Mouse (Mus musculus) layer of hippocampus, adult 2 months (tissue): Measurements from ENCODE around the gene Gpc6. TPM values are rescaled to one million over a fixed set of nuclear protein-coding genes. Genes with fewer than 3 reads are reported as not detected.

ENCODE experiments used
- DNase-seq, 2 experiments: peaks; one replicate each; pipeline ENCODE4 v3.0.0; 2022; ENCODE audit warnings: low spot score in 2 of 2
- H3K27ac ChIP-seq: fragments of 200-600 bp; 2 replicates; pipeline ENCODE4 v1.8.1; 2022
- H3K4me3 ChIP-seq: fragments of 200-600 bp; 2 replicates; pipeline ENCODE4 v1.8.1; 2022; ENCODE audit warnings: mild to moderate bottlenecking
- CTCF ChIP-seq: fragments of 200-600 bp; conservative IDR thresholded peaks from 2 replicates; pipeline ENCODE4 v1.8.1; 2022; ENCODE audit warnings: antibody characterized with exemption, mild to moderate bottlenecking, moderate library complexity
- total RNA-seq, 2 experiments: library from RNA; stranded (reverse); gene quantifications; 2 replicates each; pipeline ENCODE4 v1.2.3; 2021

Gene Gpc6
- total RNA-seq, 2 experiments from 2014 or later = 10.5 to 10.6 TPM

DNA sequence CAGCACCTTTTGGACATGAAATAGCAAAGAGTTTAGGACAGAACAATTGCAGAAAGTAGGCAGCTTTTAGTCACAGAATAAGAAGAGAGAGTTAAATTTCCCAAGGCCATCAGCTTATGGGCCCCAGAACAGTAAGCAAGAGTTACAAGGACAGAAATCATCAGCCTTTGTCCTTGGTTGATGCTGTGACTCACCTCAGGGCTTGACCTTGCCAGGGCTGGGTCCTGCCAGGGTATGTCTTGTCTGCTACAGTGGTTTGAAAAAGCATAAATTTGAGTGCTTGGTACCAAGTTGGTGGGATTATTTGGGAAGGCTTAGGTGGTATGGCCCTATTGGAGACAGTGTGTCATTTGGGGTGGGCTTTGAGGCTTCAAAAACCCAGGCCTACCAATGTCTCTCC lies 899.4 kb downstream of the Gpc6 start:
- no peak for TF ChIP-seq CTCF
- H3K4me3 ChIP-seq = no peak overlapping the region
- DNase-seq = no peak
- no peak overlapping the region for H3K27ac ChIP-seq

DNA sequence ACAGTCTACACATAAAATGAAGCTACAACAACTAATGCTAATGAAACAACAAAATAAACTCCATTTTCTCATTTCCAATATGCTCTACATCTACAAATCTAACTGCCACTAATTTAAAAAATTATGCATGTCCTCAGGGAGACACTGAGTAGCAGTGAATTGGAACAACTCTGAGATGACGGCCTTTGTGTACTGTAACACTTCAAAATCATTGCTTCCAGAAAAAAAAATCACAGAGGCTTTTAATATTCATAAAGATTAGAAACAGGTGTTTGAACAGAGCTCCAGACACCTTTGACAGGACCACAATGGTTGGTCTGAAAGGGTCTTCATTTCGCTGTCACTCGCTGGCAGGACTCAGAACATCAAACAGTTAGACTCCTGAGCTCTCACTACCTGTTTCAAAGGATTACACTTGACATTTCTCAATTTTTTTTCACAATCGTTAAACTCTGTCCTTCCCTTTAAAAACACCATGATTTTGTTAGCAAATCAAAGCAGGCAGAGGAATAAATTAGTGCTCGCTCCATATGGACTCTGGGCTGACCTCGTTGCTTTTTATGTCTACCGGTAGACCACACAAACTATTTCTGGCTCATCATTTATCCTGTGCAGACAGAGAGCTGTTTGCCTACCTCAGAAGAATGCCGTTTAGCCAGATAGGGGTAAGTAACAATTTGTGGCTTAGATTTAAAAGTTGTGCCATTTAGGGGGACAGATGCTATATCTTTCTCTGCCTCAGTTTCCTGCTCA lies 901.4 kb downstream of the Gpc6 start:
- H3K4me3 ChIP-seq = no peak overlapping the region
- DNase-seq = no peak
- TF ChIP-seq CTCF = no peak
- no peak overlapping the region for H3K27ac ChIP-seq

DNA sequence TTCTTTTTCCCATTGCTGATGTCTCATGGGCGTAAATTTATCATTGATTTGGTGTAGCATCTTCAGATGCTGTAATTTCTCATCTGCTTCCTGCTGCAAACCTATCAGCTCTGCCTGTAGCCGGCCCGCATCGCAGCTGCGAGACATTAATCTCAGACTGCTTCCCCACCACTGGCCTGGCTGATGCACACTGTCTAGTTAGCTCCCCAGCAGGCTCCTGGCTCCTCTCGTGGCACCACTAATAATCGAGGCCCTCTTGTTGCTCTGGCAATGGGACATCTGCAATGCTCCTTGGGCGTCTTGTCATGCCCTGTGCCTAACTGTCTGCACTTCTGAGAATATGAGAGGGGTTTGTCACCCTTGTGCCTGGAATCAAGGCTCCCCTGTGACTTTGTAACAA lies 906.2 kb downstream of the Gpc6 start:
- Histone ChIP-seq H3K4me3 (no peak overlapping the region), H3K27ac (no peak overlapping the region)
- DNase-seq = no peak
- TF ChIP-seq CTCF = no peak

DNA sequence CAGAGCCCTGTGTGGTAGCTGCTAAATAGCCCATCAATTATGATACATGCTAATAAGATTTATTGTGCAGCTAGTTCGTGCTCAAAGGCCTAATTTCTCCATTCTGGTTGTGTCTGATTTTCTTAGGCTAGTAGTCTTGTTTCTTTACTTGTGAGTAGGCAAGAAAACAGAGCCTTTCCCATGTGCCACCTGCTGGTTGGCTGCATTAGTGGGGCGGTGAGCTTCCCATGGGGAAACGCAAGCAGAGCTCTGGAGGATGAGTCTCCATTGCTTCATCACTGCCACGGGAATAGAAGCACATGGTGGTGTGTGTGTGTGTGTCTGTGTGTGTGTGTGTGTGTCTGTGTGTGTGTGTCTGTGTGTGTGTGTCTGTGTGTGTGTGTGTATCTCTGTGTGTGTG lies 906.6 kb downstream of the Gpc6 start:
- Histone ChIP-seq H3K4me3 (no peak overlapping the region), H3K27ac (no peak overlapping the region)
- DNase-seq = peak; percentile 34 to 41
- peak; percentile 73 for TF ChIP-seq CTCF

DNA sequence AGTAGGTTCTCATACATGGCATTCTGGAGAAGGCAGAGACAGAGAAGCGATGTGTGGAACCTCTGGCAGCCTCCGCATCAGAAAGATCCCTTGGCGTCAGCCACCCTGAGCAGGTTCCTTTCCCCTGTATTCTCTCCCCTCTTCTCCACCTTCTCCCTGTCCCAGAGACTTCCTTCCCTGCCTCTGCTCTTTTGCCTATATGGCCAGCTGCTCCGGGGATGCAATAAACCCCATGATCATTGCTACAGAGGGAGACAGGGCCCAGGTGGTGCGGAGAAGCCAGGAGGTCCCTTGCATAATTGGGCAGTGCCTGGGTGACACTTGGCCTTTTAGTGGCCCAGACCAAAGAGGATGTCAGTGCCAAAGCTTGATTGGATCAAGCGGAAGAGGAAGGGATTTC lies 910.4 kb downstream of the Gpc6 start:
- TF ChIP-seq CTCF = no peak
- Histone ChIP-seq H3K4me3 (no peak overlapping the region), H3K27ac (no peak overlapping the region)
- DNase-seq = no peak

DNA sequence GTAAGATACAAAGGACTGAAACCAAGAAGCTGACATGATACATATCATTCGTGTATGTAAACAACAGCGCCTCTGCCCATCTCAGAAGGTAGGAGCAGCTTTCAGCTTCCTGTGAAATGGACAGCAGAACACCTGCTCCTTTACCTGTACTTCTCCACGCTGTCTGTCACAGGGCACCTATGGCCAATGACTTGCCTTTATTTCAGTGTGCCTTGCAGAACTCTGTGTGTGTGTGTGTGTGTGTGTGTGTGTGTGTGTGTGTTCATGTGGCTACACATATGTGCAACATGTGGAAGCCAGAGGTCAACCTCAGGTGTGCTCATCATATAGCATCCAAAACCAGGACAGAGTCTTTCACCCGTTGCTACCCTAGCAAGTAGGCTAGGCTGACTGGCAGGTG lies 911.9 kb downstream of the Gpc6 start:
- Histone ChIP-seq H3K4me3 (no peak overlapping the region), H3K27ac (no peak overlapping the region)
- no peak for DNase-seq
- no peak for TF ChIP-seq CTCF

DNA sequence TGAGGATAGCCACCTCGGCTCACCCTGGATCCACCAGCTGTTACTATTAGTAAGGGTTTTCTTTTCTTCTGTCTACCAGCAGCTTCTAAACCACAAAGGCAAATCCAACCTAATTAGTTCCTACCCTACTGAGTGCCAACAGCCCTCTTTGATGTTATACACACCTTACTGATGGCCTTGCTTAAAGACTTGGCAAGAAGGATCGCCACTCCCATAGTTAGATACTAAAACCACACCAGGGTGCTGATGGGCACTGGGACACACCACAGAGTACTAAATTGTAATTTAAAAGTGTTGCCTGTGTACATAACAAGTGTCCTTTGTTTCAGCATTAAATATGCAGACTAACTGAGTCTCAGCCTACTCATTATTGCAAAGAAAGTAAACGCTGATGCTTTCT lies 912.6 kb downstream of the Gpc6 start:
- H3K4me3 ChIP-seq = no peak overlapping the region
- DNase-seq = no peak
- no peak overlapping the region for H3K27ac ChIP-seq
- no peak for TF ChIP-seq CTCF

DNA sequence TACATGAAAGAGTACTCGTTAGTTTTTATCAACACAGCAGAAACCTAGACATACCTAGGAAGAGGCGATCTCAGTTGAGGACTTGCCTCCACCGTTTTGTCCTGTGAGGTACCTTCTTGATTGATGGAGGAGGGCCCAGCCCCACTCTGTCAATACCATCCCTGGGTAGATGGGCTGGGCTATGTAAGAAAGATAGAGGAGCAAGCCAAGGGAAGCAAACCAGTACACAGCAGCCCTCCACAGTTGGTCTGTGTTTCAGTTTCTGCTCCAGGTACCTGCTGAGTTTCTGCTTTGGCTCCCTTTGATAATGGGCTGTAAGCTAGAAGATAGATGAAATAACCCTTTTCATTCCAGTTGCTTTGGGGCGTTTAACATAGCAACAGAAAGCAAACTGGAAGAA lies 916.1 kb downstream of the Gpc6 start:
- no peak for DNase-seq
- H3K4me3 ChIP-seq = no peak overlapping the region
- no peak for TF ChIP-seq CTCF
- no peak overlapping the region for H3K27ac ChIP-seq

DNA sequence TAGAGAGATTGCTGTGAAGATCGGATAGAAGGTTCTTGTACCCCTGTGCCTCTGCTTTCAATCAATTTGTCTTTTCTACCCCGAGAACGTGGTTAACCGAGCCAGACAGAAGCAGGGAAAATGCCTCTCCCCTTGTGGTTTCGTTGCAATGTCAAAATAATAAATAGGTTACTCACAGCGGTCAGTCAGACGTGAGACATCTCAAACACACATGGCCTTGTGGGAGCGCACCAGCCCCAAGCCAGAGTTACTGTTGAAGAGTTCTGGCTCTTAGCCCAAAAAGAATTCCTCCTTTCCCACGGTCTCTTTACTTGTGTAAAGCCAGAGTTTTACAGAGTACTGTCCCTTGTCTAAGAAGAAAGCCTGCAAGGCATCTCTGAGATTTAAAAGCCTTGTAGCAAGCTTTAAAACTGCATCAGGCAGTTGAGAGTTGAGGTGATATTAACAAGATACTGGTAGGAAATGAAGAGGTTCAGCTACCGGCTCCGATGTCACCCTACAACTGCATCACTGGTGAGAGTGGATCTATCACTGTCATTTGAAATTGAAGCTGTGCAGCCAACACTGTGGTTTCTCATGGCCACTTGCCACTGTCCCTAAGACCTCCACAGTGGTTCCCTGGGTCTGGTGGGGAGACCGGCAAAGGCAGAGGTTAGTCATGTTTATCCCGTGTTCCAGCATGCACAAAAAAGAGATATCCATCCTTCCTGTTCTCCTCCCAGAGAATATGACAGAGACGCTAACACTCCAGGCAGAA lies 916.9 kb downstream of the Gpc6 start:
- H3K4me3 ChIP-seq = no peak overlapping the region
- no peak for DNase-seq
- no peak overlapping the region for H3K27ac ChIP-seq
- TF ChIP-seq CTCF = no peak

DNA sequence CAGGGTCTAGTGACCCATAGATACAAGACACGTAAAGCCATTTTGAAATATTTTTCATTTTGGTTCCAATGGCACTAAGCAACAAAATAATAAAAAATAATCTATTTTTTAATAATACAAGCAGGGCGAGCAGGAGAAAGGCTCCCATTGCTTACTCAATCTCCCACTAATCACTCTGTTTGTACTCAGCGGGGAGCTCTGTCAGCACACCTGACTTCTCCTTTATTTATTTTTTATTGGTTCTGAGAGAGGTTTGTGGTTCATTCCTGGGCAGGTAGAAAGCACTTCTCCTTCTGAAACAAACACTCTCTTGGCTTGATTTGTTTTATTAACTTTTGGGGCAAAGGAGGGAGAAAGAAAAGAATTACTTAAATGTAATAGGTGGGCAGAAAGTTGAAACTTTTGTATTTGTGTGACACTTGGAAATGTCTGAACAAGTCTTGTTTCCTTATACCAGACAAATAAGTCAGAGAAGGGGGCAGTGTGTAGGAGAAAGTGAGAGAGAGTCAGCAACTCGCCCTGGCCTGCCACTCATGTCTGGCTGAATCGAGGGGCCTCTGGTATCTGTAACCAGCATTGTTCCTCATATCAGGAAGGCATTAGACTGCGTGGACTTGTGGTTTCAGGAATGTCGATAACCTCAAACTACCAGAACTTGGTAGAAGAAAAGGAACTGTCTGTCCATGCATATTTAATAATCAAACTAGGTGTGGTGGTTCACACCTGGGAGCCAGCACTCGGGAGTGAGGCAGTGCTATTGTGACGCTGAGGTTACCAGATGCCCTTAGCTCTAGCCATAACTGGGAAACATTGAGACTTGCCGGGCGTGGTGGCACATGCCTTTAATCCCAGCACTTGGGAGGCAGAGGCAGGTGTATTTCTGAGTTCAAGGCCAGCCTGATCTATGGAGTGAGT lies 924.7 kb downstream of the Gpc6 start:
- Histone ChIP-seq H3K27ac (no peak overlapping the region), H3K4me3 (no peak overlapping the region)
- TF ChIP-seq CTCF = no peak
- no peak for DNase-seq

DNA sequence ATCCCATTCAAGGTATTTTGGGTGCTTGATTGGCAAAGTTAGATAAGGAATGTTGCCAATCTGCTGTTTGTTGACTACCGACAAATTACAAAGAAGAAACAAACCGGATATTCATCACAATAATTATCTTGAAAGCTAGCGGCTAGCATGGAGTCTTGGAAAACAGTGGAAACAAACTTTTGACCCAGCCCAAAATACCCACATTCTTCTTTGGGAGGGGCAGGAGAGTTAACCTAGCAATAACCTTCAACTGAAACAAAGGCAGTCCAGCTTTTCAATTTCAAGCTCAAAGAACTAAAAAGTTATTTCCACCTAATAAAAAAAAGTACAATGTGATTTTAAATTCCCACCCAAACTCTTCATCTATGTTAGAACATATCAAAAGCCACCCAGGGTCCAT lies 927.2 kb downstream of the Gpc6 start:
- Histone ChIP-seq H3K27ac (no peak overlapping the region), H3K4me3 (no peak overlapping the region)
- DNase-seq = no peak
- no peak for TF ChIP-seq CTCF

DNA sequence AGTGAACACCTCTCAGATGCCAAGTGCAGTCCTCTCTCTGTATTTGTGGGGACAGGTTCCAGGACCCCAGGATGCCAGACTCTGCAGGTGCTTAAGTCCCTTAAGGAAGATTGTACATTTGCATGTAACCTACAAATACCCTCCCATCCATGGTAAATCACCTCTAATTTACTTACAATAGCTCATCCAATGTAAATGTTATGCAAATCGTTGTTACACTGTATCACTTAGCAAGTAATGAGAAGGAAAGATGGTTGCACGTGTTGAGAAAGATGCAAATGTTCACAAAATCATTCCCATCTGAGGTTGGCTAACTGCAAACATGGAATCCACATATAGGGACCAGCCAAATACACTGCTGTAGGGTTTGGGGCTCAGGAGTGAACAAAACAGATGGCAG lies 927.7 kb downstream of the Gpc6 start:
- Histone ChIP-seq H3K4me3 (no peak overlapping the region), H3K27ac (no peak overlapping the region)
- DNase-seq = no peak
- no peak for TF ChIP-seq CTCF

DNA sequence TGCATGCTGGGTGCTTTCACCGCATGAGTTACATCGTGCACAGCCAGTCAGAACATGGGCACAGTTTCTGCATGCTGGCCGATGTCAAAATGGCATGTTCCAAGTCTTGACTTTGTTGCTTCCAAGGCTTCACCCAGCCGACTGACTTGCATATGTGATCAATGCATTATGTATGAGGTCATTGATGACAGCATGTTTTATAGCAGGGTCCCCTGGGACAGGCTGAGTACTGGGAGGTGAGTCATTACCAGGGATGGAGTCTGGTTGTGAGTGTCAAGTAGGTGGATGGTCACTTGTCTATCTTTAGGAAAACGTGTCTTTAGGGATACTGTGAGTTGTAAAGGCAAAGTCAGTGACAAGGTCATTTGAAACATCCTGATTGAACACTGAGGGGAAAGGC lies 929.4 kb downstream of the Gpc6 start:
- Histone ChIP-seq H3K27ac (no peak overlapping the region), H3K4me3 (no peak overlapping the region)
- DNase-seq = no peak
- TF ChIP-seq CTCF = no peak

DNA sequence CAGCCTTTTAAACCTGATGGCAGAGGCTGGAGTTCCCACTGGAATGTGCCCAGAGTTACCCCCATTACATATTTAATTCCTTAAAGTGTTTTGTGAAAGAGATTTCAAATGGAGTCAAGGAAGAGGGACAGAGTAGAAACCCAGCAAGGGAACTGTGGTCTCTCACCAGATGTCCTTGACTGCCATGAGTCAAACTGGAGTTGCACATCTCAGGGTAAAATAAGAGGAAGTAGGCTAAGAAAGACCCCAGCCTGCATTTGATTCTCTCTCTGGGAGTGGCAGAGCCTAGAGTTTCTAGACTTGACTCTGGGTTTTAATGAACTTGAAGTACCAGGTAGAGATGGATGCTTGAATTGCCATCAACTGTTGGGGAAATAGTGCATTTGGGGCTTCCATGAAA lies 946.2 kb downstream of the Gpc6 start:
- H3K27ac ChIP-seq = no peak overlapping the region
- TF ChIP-seq CTCF = no peak
- no peak for DNase-seq

More for the DNA sequence above, 946.2 kb downstream of the Gpc6 start:
- H3K4me3 ChIP-seq = no peak overlapping the region
